Mouse (Mus musculus): ENCODE results near the gene Platr17. TPM values are rescaled to one million over a fixed set of nuclear protein-coding genes. Genes with fewer than 3 reads are reported as not detected.
"Not testable (repeated sequence)": the region's sequence is repeated elsewhere in the genome, so short reads cannot be mapped to it uniquely, and the experiment has no call there.

Platr17 gene
- total RNA-seq, 2 experiments from 2014 or later, result not detected

DNA sequence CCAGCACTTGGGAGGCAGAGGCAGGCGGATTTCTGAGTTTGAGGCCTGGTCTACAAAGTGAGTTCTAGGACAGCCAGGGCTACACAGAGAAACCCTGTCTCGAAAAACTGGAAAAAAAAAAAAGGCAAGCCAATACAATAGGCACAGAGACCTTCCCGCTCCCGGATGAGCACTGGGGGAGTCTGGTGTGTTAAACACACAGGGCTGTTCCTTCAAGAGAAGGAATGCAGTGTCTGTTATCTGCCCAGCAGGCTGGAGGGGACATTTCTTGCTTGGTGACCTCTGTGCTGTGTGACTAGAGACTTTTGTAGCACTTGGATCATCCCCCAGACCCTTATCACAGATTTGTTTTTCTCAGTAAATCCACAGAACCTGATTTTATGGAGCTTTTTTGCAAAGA is 3.3 kb upstream of the Platr17 start:
- no peak for ATAC-seq (replicated peaks; ENCODE audit: low FRiP score, poor library complexity, severe bottlenecking)

DNA sequence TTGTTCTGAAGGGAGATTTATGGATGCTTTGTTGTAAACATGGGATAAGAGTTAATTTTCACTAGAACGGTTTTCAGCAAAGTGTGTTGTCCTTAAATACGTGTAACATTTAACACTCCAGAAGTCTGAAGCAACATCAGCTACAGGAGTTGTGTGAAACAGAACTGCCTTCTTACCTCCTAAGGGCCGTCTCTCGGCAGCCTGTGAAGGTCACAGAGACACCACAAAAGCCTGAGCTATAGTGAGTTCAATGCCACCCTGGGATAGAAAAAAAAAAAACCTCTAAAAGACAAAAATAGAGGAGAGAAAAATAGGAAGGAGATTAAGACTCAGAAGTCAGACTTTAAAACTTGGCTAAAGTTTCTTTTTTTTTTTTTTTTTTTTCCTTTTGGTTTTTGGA is 2.9 kb upstream of the Platr17 start:
- no peak for ATAC-seq (replicated peaks; ENCODE audit: low FRiP score, poor library complexity, severe bottlenecking)

- ATAC-seq (replicated peaks; ENCODE audit: low FRiP score, poor library complexity, severe bottlenecking), result no peak
Measured at GRCm38 (mm10) chr17:33902491-33902890, 2.4 kb upstream of the Platr17 start.

DNA sequence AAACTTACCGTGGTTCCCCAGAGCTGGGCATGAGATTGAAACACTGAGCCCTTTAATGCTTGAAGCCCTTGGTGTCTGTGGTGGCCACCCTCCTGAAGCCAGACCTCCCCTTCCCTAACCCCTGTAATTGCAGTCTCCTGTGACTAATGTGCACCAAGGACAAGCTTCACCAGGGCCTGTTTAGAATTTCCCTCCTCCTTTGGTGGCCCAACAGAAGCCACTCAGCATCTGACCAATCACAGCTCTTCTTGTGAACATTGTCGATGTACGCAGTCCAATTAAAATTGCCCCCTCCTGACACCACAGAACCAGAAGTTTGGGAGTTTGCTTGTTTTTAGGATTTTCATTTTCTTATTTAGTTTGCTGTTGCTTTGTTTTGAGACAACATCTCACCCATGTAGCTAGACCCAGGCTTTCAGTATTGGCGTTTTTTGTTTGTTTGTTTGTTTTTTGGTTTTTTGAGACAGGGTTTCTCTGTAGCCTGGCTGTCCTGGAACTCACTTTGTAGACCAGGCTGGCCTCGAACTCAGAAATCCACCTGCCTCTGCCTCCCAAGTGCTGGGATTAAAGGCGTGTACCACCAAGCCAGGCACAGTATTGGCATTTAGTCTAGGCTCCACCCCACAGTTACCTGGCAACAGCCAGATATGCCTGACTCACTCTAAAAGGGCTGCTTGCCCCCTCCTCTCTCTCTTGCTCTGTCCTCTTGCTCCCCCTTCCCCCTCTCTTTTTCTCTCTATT is 854 bp upstream of the Platr17 start:
- not testable (repeated sequence) for ATAC-seq (replicated peaks; ENCODE audit: low FRiP score, poor library complexity, severe bottlenecking)

- ATAC-seq (replicated peaks; ENCODE audit: low FRiP score, poor library complexity, severe bottlenecking), result peak; percentile 66
Measured at GRCm38 (mm10) chr17:33908331-33909076, 3.6 kb downstream of the Platr17 start.

GRCm38 (mm10) chr17:33909077-33909868 is 4.3 kb downstream of the Platr17 start, which contains the start of gene Daxx:
Gene Daxx, plus strand, starts transcription at chr17:33909414.
- peak; percentile 94 for ATAC-seq (replicated peaks; ENCODE audit: low FRiP score, poor library complexity, severe bottlenecking)

DNA sequence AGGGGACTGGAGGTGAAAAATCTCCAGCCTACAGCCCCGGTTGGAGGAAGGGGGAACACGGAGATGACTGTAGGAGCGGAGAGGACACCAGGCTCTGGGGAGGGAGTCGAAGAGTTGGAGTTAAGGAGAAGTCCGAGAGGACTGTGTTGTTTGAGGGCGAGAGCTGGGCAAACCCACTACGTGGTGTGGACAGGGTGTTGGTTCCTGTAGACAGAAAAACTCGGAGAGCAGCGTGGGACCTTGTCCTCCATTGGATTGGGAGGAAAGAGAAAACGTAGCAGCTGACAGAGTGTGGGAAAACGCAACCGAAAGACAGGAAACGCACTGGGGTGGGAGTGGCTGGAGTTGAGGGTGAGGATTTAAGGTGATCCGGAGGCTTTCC is 4.9 kb downstream of the Platr17 start:
- ATAC-seq (replicated peaks; ENCODE audit: low FRiP score, poor library complexity, severe bottlenecking), result peak; percentile 10; the same call in 1 of the 2 replicates

DNA sequence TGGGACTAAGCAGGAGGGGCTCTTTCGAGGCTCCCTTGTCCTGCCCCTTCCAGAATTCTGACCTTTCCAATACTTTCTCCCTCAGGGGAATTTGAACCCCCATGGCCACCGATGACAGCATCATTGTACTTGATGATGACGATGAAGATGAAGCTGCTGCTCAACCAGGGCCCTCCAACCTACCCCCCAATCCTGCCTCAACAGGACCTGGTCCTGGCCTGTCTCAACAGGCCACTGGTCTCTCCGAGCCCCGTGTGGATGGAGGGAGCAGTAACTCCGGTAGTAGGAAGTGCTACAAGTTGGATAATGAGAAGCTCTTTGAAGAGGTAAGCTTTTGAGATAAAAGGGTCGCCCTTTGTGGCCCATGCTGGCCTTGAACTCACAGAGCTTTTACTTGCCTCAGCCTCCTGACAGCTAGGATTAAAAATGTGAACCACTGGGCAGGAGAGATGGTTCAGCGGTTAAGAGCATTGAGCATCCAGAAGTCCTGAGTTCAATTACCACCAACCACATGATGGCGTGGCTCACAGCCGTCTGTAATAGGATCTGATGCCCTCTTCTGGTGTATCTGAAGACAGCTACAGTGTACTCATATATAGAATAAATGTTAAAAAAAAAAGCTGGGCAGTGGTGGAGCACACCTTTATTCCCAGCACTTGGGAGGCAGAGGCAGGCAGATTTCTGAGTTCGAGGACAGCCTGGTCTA is 5.6 kb downstream of the Platr17 start:
- no peak for ATAC-seq (replicated peaks; ENCODE audit: low FRiP score, poor library complexity, severe bottlenecking)

DNA sequence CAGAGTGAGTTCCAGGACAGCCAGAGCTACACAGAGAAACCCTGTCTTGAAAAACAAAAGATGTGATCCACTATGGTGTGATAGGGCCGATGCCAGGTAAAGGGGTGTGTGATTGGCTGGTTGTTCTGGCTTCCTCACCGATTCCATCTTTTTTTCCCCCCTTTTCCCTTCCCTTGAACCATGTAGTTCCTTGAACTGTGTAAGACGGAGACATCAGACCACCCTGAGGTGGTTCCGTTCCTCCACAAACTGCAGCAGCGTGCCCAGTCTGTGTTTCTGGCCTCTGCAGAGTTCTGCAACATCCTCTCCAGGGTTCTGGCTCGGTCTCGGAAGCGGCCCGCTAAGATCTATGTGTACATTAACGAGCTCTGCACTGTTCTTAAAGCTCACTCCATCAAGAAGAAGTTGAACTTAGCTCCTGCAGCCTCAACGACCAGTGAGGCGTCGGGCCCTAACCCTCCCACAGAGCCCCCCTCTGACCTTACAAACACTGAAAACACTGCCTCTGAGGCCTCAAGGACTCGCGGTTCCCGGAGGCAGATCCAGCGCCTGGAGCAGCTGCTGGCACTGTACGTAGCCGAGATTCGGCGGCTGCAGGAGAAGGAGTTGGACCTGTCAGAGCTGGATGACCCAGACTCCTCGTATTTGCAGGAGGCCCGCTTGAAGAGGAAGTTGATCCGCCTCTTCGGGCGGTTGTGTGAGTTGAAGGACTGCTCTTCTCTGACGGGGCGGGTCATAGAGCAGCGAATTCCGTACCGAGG is 6.3 kb downstream of the Platr17 start:
- ATAC-seq (replicated peaks; ENCODE audit: low FRiP score, poor library complexity, severe bottlenecking), result no peak

GRCm38 (mm10) chr17:33911813-33912414 is 7.0 kb downstream of the Platr17 start:
- no peak for ATAC-seq (replicated peaks; ENCODE audit: low FRiP score, poor library complexity, severe bottlenecking)

GRCm38 (mm10) chr17:33913264-33913663 is 8.3 kb downstream of the Platr17 start:
- ATAC-seq (replicated peaks; ENCODE audit: low FRiP score, poor library complexity, severe bottlenecking), result no peak

DNA sequence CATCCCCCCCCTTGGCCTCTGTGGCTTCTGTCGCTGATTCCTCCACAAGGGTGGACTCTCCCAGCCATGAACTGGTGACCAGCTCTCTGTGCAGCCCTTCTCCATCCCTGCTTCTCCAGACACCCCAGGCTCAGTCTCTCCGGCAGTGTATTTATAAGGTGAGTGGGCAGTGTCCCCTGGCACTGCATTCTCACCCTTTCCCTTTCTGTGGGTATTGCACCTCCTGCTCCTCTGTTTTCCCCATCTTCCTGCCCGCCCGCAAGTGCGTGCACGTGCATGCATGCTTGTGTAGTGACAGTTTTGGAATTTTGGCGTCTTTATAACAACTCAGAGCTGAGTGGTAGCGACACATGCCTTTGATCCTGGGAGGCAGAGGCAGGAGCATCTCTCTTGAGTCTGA is 9.0 kb downstream of the Platr17 start:
- ATAC-seq (replicated peaks; ENCODE audit: low FRiP score, poor library complexity, severe bottlenecking), result no peak

GRCm38 (mm10) chr17:33914969-33915391 is 10.0 kb downstream of the Platr17 start:
- no peak for ATAC-seq (replicated peaks; ENCODE audit: low FRiP score, poor library complexity, severe bottlenecking)

DNA sequence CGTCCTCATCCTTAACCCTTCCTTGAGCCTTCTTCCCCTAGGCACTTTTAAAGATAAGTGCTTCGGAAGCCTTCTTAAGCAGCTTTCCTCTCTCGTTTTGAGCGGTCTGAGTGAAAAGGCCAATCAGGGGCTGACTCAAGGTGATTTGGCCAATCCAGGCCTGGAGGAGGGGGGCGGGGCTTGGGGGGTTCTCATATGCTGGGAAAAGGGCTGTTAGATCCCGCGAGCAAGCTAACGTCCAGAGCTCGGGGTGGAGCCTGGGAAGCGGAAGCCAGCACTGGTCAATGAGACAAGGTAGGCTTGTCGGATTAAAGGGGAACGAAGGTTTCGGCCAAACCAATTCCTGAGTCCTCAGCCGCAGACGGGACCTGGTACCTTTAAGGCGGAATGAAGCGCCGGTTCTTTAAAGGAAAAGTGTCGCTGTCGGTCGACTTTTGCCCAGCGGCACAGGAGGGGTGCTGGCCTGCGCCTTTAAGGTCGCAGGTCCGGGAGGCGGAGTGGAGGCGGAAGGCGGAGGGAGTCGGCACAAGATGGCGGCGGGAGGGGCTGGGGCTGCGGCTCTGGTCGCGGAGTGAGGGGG is 10.8 kb downstream of the Platr17 start, which contains the start of the genes Tapbp and Zbtb22:
Tapbp (plus strand) TSS at position 229 of the 580 bp plus-strand sequence.
Zbtb22 (plus strand) TSS at position 234 of the 580 bp plus-strand sequence.
- peak; percentile 68 for ATAC-seq (replicated peaks; ENCODE audit: low FRiP score, poor library complexity, severe bottlenecking)

- ATAC-seq (replicated peaks; ENCODE audit: low FRiP score, poor library complexity, severe bottlenecking), result no peak
Measured at GRCm38 (mm10) chr17:33916294-33916693, 11.4 kb downstream of the Platr17 start.

DNA sequence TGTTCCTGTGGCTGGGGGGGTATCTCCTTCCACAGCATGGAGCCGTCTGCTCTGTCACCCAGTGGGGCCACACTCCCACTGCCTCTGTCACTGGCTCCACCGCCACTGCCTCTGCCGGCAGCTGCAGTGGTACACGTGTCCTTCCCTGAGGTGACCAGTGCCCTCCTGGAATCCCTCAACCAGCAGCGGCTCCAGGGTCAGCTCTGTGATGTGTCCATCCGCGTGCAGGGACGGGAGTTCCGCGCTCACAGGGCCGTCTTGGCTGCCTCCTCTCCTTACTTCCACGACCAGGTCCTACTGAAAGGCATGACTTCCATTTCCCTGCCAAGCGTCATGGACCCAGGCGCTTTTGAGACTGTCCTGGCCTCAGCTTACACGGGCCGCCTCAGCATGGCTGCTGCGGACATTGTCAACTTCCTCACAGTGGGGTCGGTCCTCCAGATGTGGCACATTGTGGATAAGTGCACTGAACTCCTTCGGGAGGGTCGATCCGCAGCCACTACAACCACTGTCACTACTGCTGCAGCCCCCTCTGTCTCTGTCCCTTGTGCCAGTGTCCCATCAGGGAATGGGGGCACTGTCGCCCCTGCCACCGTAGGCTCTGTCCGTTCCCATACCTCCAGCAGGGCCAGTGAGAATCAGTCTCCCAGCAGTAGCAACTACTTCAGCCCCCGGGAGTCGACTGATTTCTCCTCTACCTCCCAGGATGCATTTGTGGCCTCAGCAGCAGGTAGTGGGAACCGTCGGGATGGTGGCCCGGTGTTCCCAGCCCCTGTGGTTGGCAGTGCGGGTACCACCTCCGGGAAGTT is 12.1 kb downstream of the Platr17 start:
- ATAC-seq (replicated peaks; ENCODE audit: low FRiP score, poor library complexity, severe bottlenecking), result no peak

DNA sequence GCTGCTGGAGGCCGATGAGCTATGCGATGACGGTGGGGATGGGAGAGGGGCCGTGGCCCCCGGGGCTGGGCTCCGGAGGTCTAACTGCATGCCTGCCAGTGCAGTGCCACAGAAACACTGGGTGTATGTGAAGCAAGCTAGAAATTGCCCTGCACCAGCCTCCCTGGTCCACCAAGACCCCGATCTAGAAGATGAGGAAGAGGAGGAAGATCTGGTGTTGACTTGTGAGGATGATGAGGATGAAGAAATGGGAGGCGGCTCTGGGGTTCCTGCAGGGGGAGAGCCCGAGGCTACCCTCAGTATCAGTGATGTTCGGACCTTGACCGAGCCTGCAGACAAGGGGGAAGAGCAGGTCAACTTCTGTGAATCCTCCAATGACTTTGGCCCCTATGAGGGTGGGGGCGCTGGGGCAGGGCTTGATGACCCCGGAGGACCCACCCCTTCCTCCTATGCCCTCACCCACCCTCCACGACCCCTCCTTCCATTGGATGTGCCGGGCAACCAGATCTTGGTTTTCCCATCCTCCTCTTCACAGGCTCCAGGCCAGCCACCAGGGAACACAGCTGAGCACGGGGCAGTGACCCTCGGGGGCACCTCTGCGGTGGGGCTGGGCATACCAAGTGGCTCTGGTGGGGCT is 12.8 kb downstream of the Platr17 start:
- no peak for ATAC-seq (replicated peaks; ENCODE audit: low FRiP score, poor library complexity, severe bottlenecking)

All from erythroid progenitor cell, adult 5-6 weeks (primary cell).